Mouse (Mus musculus) G1E (cell line): ENCODE results near the gene Pde2a.

Experiments used
- CTCF ChIP-seq: IDR thresholded peaks from 2 replicates; pipeline ENCODE4 v1.5.1; 2012; ENCODE audit warnings: low read depth, low read length, inconsistent platforms, mixed read lengths
- GATA1 ChIP-seq: IDR thresholded peaks from 2 replicates; pipeline ENCODE4 v1.6.1; 2012; ENCODE audit warnings: borderline replicate concordance, low read length, inconsistent platforms, mixed read lengths
- GATA2 ChIP-seq: IDR thresholded peaks from 2 replicates; pipeline ENCODE4 v1.6.1; 2012; ENCODE audit warnings: low read depth, low read length, inconsistent platforms, borderline replicate concordance
- POLR2AphosphoS5 ChIP-seq: IDR thresholded peaks from 2 replicates; pipeline ENCODE4 v1.6.1; 2012; ENCODE audit warnings: low read depth, low read length, inconsistent platforms; ENCODE audit not compliant: insufficient replicate concordance
- TAL1 ChIP-seq: conservative IDR thresholded peaks from 2 replicates; pipeline ENCODE4 v1.6.1; 2012; ENCODE audit warnings: low read depth, low read length, inconsistent platforms, mixed read lengths

GRCm38 (mm10) chr7:101444211-101444610 lies 22.7 kb downstream of the Pde2a start:
- no peak for TF ChIP-seq CTCF
- no peak for TF ChIP-seq GATA1
- no peak for TF ChIP-seq TAL1
- TF ChIP-seq POLR2AphosphoS5 = no peak
- no peak for TF ChIP-seq GATA2
